Mouse (Mus musculus) thymus, adult 2 months (tissue): Measurements from ENCODE around the gene Cables2. TPM values are rescaled to one million over a fixed set of nuclear protein-coding genes. Genes with fewer than 3 reads are reported as not detected.

ENCODE experiments used
- DNase-seq: peaks from one replicate; pipeline ENCODE4 v3.0.0; 2021
- H3K27ac ChIP-seq: fragments of 200-500 bp; 2 replicates; pipeline ENCODE4 v1.5.1; 2012; ENCODE audit warnings: low read length, control low read depth; ENCODE audit not compliant: control insufficient read depth, insufficient read depth
- H3K27me3 ChIP-seq: fragments of 200-500 bp; 2 replicates; pipeline ENCODE4 v1.6.1; 2012; ENCODE audit warnings: mild to moderate bottlenecking, low read length, moderate library complexity, mixed read lengths; ENCODE audit not compliant: control insufficient read depth, insufficient read depth
- H3K36me3 ChIP-seq: fragments of 200-500 bp; 2 replicates; pipeline ENCODE4 v1.6.1; 2012; ENCODE audit warnings: mild to moderate bottlenecking, low read length, moderate library complexity; ENCODE audit not compliant: control insufficient read depth, insufficient read depth
- H3K4me1 ChIP-seq: fragments of 200-500 bp; replicated peaks from 2 replicates; pipeline ENCODE4 v1.6.1; 2012; ENCODE audit warnings: low read length; ENCODE audit not compliant: control insufficient read depth, insufficient read depth
- H3K4me3 ChIP-seq: fragments of 200-500 bp; 2 replicates; pipeline ENCODE4 v1.5.1; 2012; ENCODE audit warnings: mild to moderate bottlenecking, low read length, control low read depth, moderate library complexity; ENCODE audit not compliant: control insufficient read depth, insufficient read depth
- CTCF ChIP-seq: fragments of 200-500 bp; IDR thresholded peaks from 2 replicates; pipeline ENCODE4 v1.5.1; 2012; ENCODE audit warnings: mild to moderate bottlenecking, control low read depth, low read length, moderate library complexity, borderline replicate concordance; ENCODE audit not compliant: control insufficient read depth, poor library complexity, insufficient read depth; ENCODE audit errors: extremely low read depth
- POLR2A ChIP-seq: fragments of 200-500 bp; IDR thresholded peaks from 2 replicates; pipeline ENCODE4 v1.6.1; 2012; ENCODE audit warnings: mild to moderate bottlenecking, low read length, control low read depth, moderate library complexity; ENCODE audit not compliant: control insufficient read depth, poor library complexity, insufficient read depth; ENCODE audit errors: extremely low read depth
- WGBS: fragments of 180-500 bp; shearing (Covaris S2); methylation state at CpG from one replicate; pipeline ENCODE4 v1.1.7; 2018; 5-methylcytosine and 5-hydroxymethylcytosine counted together
- polyA plus RNA-seq: library from polyadenylated mRNA; depleted of rRNA; stranded (reverse); fragments of >200 nt; gene quantifications from 2 replicates; pipeline ENCODE4 v1.2.3, GENCODE M21; 2012

Cables2 gene
- polyA plus RNA-seq, 1 experiment: 25.7 TPM

GRCm38 (mm10) chr2:180222250-180222649 lies 51.0 kb downstream of the Cables2 start:
- Histone ChIP-seq H3K4me1 (no peaks in the 10 kb centered on the region; the same call in 1 of the 2 replicates), H3K27me3 (peaks cover 4% of the 10 kb centered on the region; the same call in 1 of the 2 replicates), H3K4me3 (no peak overlapping the region), H3K27ac (no peak overlapping the region), H3K36me3 (no peaks in the 10 kb centered on the region)
- TF ChIP-seq POLR2A: no peak
- TF ChIP-seq CTCF: no peak
- no peak for DNase-seq
- WGBS: 58% methylated on average over 6 of the region's 6 CpGs

- Histone ChIP-seq H3K36me3 (no peaks in the 10 kb centered on the region), H3K27ac (no peak overlapping the region), H3K4me1 (no peaks in the 10 kb centered on the region; the same call in 1 of the 2 replicates), H3K27me3 (peaks cover 4% of the 10 kb centered on the region; the same call in 1 of the 2 replicates), H3K4me3 (no peak overlapping the region)
- WGBS: 96% methylated on average over 9 of the region's 9 CpGs
- TF ChIP-seq CTCF: no peak
- no peak for TF ChIP-seq POLR2A
- DNase-seq: no peak
Measured at GRCm38 (mm10) chr2:180221051-180221450, 52.2 kb downstream of the Cables2 start.

DNA sequence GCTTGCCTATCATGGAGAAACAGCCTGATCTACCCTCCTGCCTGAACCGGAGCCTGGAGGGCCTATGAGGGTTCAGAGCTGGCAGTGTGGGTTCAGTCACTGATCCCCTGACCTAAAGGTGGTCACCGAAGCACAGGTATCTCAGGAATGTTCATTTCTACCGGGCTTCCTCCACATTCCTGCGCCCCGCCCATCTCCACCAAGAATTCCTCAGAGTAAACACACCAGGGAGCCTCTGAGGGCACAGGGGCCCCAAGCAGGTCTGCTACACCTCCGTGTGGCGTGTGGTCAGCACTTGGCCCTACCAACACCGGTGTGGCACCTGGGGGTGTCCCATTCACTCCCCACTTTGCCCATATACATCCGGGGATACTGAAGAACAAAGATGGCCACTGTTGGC lies 53.1 kb downstream of the Cables2 start:
- no peaks in the 10 kb centered on the region; the same call in 1 of the 2 replicates for H3K27me3 ChIP-seq
- TF ChIP-seq POLR2A (no peak), CTCF (no peak)
- no peak overlapping the region for H3K4me3 ChIP-seq
- H3K4me1 ChIP-seq: no peaks in the 10 kb centered on the region; the same call in 1 of the 2 replicates
- no peak for DNase-seq
- H3K36me3 ChIP-seq: no peaks in the 10 kb centered on the region
- WGBS: 89% methylated on average over 9 of the region's 9 CpGs
- no peak overlapping the region for H3K27ac ChIP-seq

DNA sequence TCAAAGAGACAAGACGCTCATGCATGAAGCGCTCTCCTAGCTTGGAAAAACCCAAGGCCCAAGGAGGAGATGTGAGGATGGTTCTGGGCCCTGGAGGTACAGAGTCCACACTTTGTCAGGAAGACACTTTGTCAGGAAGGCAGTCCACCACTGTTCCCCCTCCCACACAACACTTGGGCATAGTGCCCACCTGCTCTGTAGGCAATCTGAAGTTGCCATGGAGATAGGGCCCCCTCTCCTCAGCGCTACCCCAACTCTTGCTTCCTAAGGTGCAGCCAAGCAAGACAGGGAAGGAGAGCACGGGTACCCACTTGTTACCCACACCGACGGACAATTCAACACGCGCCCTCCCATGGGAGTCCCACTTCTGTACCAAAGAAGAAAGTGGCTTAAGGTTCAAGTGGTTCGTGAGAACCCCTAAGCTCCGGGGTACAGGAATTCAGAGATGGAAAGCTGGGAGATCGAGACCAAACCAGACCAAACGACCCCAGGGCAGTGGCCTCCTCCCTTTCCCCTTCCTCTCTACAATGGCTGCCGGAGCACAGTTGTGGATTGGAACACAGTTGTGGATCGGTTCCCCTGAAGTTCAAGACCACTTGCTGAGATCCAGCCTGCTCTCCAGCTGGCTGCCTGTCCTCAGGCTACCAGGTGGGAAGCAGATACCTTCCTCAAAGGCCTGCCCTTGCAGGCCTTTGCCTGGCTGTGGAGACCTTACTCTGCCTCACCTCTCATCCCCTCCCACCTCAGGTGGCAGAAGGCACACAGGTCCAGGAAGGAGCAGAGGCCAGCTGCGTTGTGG lies 54.0 kb downstream of the Cables2 start:
- no peak overlapping the region for H3K4me3 ChIP-seq
- TF ChIP-seq POLR2A (no peak), CTCF (no peak)
- no peak for DNase-seq
- H3K36me3 ChIP-seq: no peaks in the 10 kb centered on the region
- H3K27me3 ChIP-seq: no peaks in the 10 kb centered on the region; the same call in 1 of the 2 replicates
- WGBS: 89% methylated on average over 15 of the region's 15 CpGs
- no peak overlapping the region for H3K27ac ChIP-seq
- no peaks in the 10 kb centered on the region for H3K4me1 ChIP-seq

DNA sequence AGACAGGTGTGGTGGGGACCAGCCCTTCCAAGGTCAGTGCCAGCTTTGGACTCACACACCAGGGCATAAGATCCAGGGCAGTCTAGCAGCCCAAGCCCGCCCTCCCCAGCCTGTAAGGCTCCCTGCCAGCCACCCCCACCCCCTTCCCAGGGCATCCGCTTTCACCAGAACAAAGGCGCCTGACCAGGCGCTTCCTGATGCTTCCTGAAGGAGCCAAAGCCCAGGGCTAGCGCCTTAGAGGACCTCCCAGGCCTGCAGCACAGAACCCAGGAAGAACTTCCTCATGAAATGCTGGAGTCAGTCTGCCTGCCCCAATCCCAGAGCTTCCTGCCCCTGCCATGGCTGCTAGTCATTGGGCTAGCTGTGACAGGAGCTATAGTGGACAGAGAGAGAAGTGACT lies 54.6 kb downstream of the Cables2 start:
- 83% methylated on average over 5 of the region's 5 CpGs for WGBS
- TF ChIP-seq CTCF (no peak), POLR2A (no peak)
- no peaks in the 10 kb centered on the region; the same call in 1 of the 2 replicates for H3K27me3 ChIP-seq
- no peaks in the 10 kb centered on the region for H3K36me3 ChIP-seq
- H3K4me3 ChIP-seq: no peak overlapping the region
- H3K4me1 ChIP-seq: no peaks in the 10 kb centered on the region
- no peak overlapping the region for H3K27ac ChIP-seq
- no peak for DNase-seq

DNA sequence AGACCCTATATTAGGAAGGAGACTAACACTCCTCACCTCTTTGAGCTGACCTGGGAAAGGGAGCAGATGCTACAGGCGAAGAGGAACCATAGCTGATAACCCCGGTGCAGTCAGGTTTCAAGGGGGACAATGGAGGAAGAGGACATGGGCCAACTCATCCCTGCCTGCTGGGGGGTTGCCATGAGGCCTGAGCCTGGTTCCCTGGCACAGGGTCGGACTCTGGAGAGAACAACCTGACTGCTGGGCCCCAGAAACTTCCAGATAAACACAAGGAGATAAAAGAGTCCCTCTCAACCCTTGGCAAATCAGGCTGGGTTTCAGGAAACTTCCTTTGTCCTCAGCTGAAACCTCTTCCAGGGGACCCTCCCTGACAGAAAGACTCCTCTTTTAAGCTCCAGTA lies 55.1 kb downstream of the Cables2 start:
- DNase-seq: no peak
- no peak overlapping the region for H3K27ac ChIP-seq
- 67% methylated on average over 3 of the region's 3 CpGs for WGBS
- H3K27me3 ChIP-seq: no peaks in the 10 kb centered on the region
- no peak overlapping the region for H3K4me3 ChIP-seq
- H3K4me1 ChIP-seq: no peaks in the 10 kb centered on the region
- no peak for TF ChIP-seq POLR2A
- no peak for TF ChIP-seq CTCF
- no peaks in the 10 kb centered on the region for H3K36me3 ChIP-seq
